ENCODE assay signal across 23 mouse cellular contexts in genomic region chr7:140797619-140798018, GRCm38 (mm10). TPM values are rescaled to one million over a fixed set of nuclear protein-coding genes. Genes with fewer than 3 reads are reported as not detected.
DNase-seq lines count a peak whose midpoint lies in the region; ATAC-seq and TF ChIP-seq lines count a peak whose summit lies in the region.
"Had no signal": no experiment of that assay in that cellular context is flagged by ENCODE, and none has a peak within 500 bp of the region (broad histone marks: within the 10 kb centered on the region; RNA-seq: fewer than 3 reads in every experiment).

No protein-coding gene starts in this region.

- H3K9ac ChIP-seq in embryonic facial prominence, embryonic 12.5 days: no peak overlapping the region
- H3K9ac ChIP-seq: forebrain, embryonic 15.5 days; limb, embryonic 13.5 days had no signal

- 0 out of 2 replicates have a peak, but pooled peaks have one; percentile 10 for ATAC-seq in embryonic facial prominence, embryonic 12.5 days (ENCODE audit: insufficient number of reproducible peaks, insufficient read depth, low FRiP score, low TSS enrichment)
- 0 out of 2 replicates have a peak, but pooled peaks have one; percentile 39 for ATAC-seq in erythroid progenitor cell, adult 5-6 weeks (replicated peaks; ENCODE audit: low FRiP score, poor library complexity, severe bottlenecking)
- ATAC-seq: forebrain, embryonic 15.5 days; Patski had no signal

- no peak overlapping the region for H3K4me2 ChIP-seq in embryonic facial prominence, embryonic 12.5 days (replicated peaks)
- H3K4me2 ChIP-seq: forebrain, embryonic 15.5 days; limb, embryonic 13.5 days had no signal

- no peak overlapping the region for H3K27ac ChIP-seq in embryonic facial prominence, embryonic 12.5 days
- no peak overlapping the region for H3K27ac ChIP-seq in embryonic facial prominence, embryonic 10.5 days (replicated peaks)
- H3K27ac ChIP-seq: forebrain, embryonic 15.5 days; hindbrain, embryonic 10.5 days; limb, embryonic 13.5 days had no signal

- DNase-seq in embryonic facial prominence, embryonic 10.5 days (ENCODE audit: low spot score): no peak
- DNase-seq in lung, adult 2 months: no peak
- no peak for DNase-seq in lung, postnatal 14 days
- DNase-seq in thymus, postnatal 14 days: no peak
- no peak for DNase-seq in heart, adult 18-20 months
- DNase-seq in spleen, postnatal 14 days (ENCODE audit: low spot score in 2 of 2): no peak
- DNase-seq: adrenal gland, postnatal 36 days; cerebellum, adult 9-11 months; kidney, adult 11 months; kidney, postnatal 10 days; right cerebral cortex, postnatal 14 days; thymus, postnatal 25 days had no signal

- H3K4me1 ChIP-seq in embryonic facial prominence, embryonic 12.5 days: no peaks in the 10 kb centered on the region
- no peaks in the 10 kb centered on the region for H3K4me1 ChIP-seq in embryonic facial prominence, embryonic 10.5 days
- no peaks in the 10 kb centered on the region for H3K4me1 ChIP-seq in lung, adult 2 months (ENCODE audit: control insufficient read depth, insufficient read depth, low read length)
- H3K4me1 ChIP-seq: forebrain, embryonic 15.5 days; hindbrain, embryonic 10.5 days; limb, embryonic 13.5 days; megakaryocyte, embryonic 14.5 days had no signal

- WGBS in embryonic facial prominence, embryonic 12.5 days: 91% methylated on average over 3 of the region's 3 CpGs
- WGBS in embryonic facial prominence, embryonic 10.5 days: 76% methylated on average over 3 of the region's 3 CpGs
- 77% methylated on average over 3 of the region's 3 CpGs for WGBS in lung, adult 2 months

- H3K9me3 ChIP-seq in embryonic facial prominence, embryonic 12.5 days: no peaks in the 10 kb centered on the region
- H3K9me3 ChIP-seq in embryonic facial prominence, embryonic 10.5 days: no peaks in the 10 kb centered on the region
- H3K9me3 ChIP-seq: forebrain, embryonic 15.5 days; hindbrain, embryonic 10.5 days; limb, embryonic 13.5 days; megakaryocyte, embryonic 14.5 days had no signal

- no peaks in the 10 kb centered on the region for H3K36me3 ChIP-seq in embryonic facial prominence, embryonic 12.5 days
- H3K36me3 ChIP-seq in embryonic facial prominence, embryonic 10.5 days (replicated peaks): no peaks in the 10 kb centered on the region
- H3K36me3 ChIP-seq: forebrain, embryonic 15.5 days; hindbrain, embryonic 10.5 days; limb, embryonic 13.5 days had no signal

- no peaks in the 10 kb centered on the region for H3K27me3 ChIP-seq in embryonic facial prominence, embryonic 12.5 days
- H3K27me3 ChIP-seq in embryonic facial prominence, embryonic 10.5 days (replicated peaks; ENCODE audit: low read depth, poor library complexity, severe bottlenecking): no peaks in the 10 kb centered on the region
- H3K27me3 ChIP-seq: forebrain, embryonic 15.5 days; limb, embryonic 13.5 days; Patski had no signal

- H3K4me3 ChIP-seq in embryonic facial prominence, embryonic 12.5 days: no peak overlapping the region
- no peak overlapping the region for H3K4me3 ChIP-seq in embryonic facial prominence, embryonic 10.5 days
- no peak overlapping the region for H3K4me3 ChIP-seq in lung, adult 2 months (replicated peaks; ENCODE audit: extremely low read depth, low read depth, low read length)
- H3K4me3 ChIP-seq: forebrain, embryonic 15.5 days; hindbrain, embryonic 10.5 days; limb, embryonic 13.5 days; megakaryocyte, embryonic 14.5 days had no signal

- TF ChIP-seq CTCF in lung, adult 2 months (IDR thresholded peaks at IDR 0.05; ENCODE audit: insufficient read depth, low read length): peak; percentile 30; the same call in 1 of the 2 replicates

- TF ChIP-seq POLR2A in lung, adult 2 months (IDR thresholded peaks at IDR 0.05; ENCODE audit: borderline replicate concordance, extremely low read depth, low read depth, low read length): no peak

RNA-seq across cellular contexts. Expression of gene Syce1, which starts 10.0 kb away (rescaled TPM):
- polyA plus RNA-seq in embryonic facial prominence, embryonic 12.5 days (2016; fragmentation: Nextera tagmentation; extraction: Ambion mirVana): 0.14 and 0.33 TPM in 2 replicates
- 0.10 and 0.14 TPM in 2 replicates for polyA plus RNA-seq in embryonic facial prominence, embryonic 10.5 days (2016; fragmentation: Nextera tagmentation; extraction: Ambion mirVana)
- 0.22 and 0.45 TPM in 2 replicates for polyA plus RNA-seq in lung, adult 2 months (2012; rRNA removed)
- total RNA-seq in erythroid progenitor cell, adult 5-6 weeks (2015; ENCODE audit: low replicate concordance): 1.8 TPM in 1 of 2 replicates, not detected in the other
- total RNA-seq in erythroid progenitor cell, adult 5-6 weeks (2017; ENCODE audit: low replicate concordance): not detected in 2 replicates
- not detected for total RNA-seq in heart, adult 18-20 months (2021)
- total RNA-seq: adrenal gland, postnatal 36 days; gastrocnemius, adult 18-20 months had no signal
- polyA plus RNA-seq: neural tube, embryonic 11.5 days; Patski had no signal

RNA-seq across cellular contexts. Expression of gene Zfp941, which starts 24.4 kb away (rescaled TPM):
- polyA plus RNA-seq in embryonic facial prominence, embryonic 12.5 days (2016; fragmentation: Nextera tagmentation; extraction: Ambion mirVana): 3.7 and 4.2 TPM in 2 replicates
- polyA plus RNA-seq in embryonic facial prominence, embryonic 10.5 days (2016; fragmentation: Nextera tagmentation; extraction: Ambion mirVana): 2.9 and 3.6 TPM in 2 replicates
- 0.06 and 0.19 TPM in 2 replicates for polyA plus RNA-seq in lung, adult 2 months (2012; rRNA removed)
- 0.36 TPM in 1 of 2 replicates, not detected in the other for total RNA-seq in erythroid progenitor cell, adult 5-6 weeks (2015; ENCODE audit: low replicate concordance)
- total RNA-seq in erythroid progenitor cell, adult 5-6 weeks (2017; ENCODE audit: low replicate concordance): not detected in 2 replicates
- under 1 TPM; 0.20 to 0.41 TPM for total RNA-seq in heart, adult 18-20 months (2021)
- total RNA-seq: gastrocnemius, adult 18-20 months had no signal
- polyA plus RNA-seq: Patski had no signal

RNA-seq across cellular contexts. Expression of gene Cyp2e1, which starts 34.1 kb away (rescaled TPM):
- not detected in 2 replicates for polyA plus RNA-seq in embryonic facial prominence, embryonic 12.5 days (2016; fragmentation: Nextera tagmentation; extraction: Ambion mirVana)
- not detected in 2 replicates for polyA plus RNA-seq in embryonic facial prominence, embryonic 10.5 days (2016; fragmentation: Nextera tagmentation; extraction: Ambion mirVana)
- 6.4 and 16.6 TPM in 2 replicates for polyA plus RNA-seq in lung, adult 2 months (2012; rRNA removed)
- not detected in 2 replicates for total RNA-seq in erythroid progenitor cell, adult 5-6 weeks (2015; ENCODE audit: low replicate concordance)
- not detected in 2 replicates for total RNA-seq in erythroid progenitor cell, adult 5-6 weeks (2017; ENCODE audit: low replicate concordance)
- total RNA-seq in heart, adult 18-20 months (2021): 10 to 100 TPM in 1 of 2 experiments, 1 to 10 TPM in 1; 6.0 to 49.3 TPM
- polyA plus RNA-seq: forebrain, embryonic 15.5 days; heart, embryonic 16.5 days; hindbrain, embryonic 10.5 days; limb, embryonic 13.5 days; neural tube, embryonic 11.5 days; Patski had no signal

RNA-seq across cellular contexts. Expression of gene Urah, which starts 37.2 kb away (rescaled TPM):
- polyA plus RNA-seq in embryonic facial prominence, embryonic 12.5 days (2016; fragmentation: Nextera tagmentation; extraction: Ambion mirVana): 2.1 and 2.6 TPM in 2 replicates
- polyA plus RNA-seq in embryonic facial prominence, embryonic 10.5 days (2016; fragmentation: Nextera tagmentation; extraction: Ambion mirVana): 1.8 and 1.9 TPM in 2 replicates
- polyA plus RNA-seq in lung, adult 2 months (2012; rRNA removed): 19.7 and 23.3 TPM in 2 replicates
- not detected in 2 replicates for total RNA-seq in erythroid progenitor cell, adult 5-6 weeks (2015; ENCODE audit: low replicate concordance)
- not detected in 2 replicates for total RNA-seq in erythroid progenitor cell, adult 5-6 weeks (2017; ENCODE audit: low replicate concordance)
- 1 to 10 TPM in 1 of 2 experiments, under 1 TPM in 1; 0.77 to 2.4 TPM for total RNA-seq in heart, adult 18-20 months (2021)
- total RNA-seq: gastrocnemius, adult 18-20 months had no signal
- polyA plus RNA-seq: forebrain, embryonic 15.5 days had no signal

RNA-seq across cellular contexts. Expression of gene Scgb1c1, which starts 47.7 kb away (rescaled TPM):
- polyA plus RNA-seq in embryonic facial prominence, embryonic 12.5 days (2016; fragmentation: Nextera tagmentation; extraction: Ambion mirVana): not detected in 2 replicates
- not detected in 2 replicates for polyA plus RNA-seq in embryonic facial prominence, embryonic 10.5 days (2016; fragmentation: Nextera tagmentation; extraction: Ambion mirVana)
- 45.0 and 76.2 TPM in 2 replicates for polyA plus RNA-seq in lung, adult 2 months (2012; rRNA removed)
- not detected in 2 replicates for total RNA-seq in erythroid progenitor cell, adult 5-6 weeks (2015; ENCODE audit: low replicate concordance)
- not detected in 2 replicates for total RNA-seq in erythroid progenitor cell, adult 5-6 weeks (2017; ENCODE audit: low replicate concordance)
- total RNA-seq in heart, adult 18-20 months (2021): 10 to 100 TPM; 30.5 to 32.9 TPM
- total RNA-seq: adrenal gland, postnatal 36 days; gastrocnemius, adult 18-20 months; left cerebral cortex, adult 8-10 months had no signal
- polyA plus RNA-seq: forebrain, embryonic 15.5 days; hindbrain, embryonic 10.5 days; limb, embryonic 13.5 days; neural tube, embryonic 11.5 days had no signal
